Mouse (Mus musculus): ENCODE data around the gene Scamp2.

DNA sequence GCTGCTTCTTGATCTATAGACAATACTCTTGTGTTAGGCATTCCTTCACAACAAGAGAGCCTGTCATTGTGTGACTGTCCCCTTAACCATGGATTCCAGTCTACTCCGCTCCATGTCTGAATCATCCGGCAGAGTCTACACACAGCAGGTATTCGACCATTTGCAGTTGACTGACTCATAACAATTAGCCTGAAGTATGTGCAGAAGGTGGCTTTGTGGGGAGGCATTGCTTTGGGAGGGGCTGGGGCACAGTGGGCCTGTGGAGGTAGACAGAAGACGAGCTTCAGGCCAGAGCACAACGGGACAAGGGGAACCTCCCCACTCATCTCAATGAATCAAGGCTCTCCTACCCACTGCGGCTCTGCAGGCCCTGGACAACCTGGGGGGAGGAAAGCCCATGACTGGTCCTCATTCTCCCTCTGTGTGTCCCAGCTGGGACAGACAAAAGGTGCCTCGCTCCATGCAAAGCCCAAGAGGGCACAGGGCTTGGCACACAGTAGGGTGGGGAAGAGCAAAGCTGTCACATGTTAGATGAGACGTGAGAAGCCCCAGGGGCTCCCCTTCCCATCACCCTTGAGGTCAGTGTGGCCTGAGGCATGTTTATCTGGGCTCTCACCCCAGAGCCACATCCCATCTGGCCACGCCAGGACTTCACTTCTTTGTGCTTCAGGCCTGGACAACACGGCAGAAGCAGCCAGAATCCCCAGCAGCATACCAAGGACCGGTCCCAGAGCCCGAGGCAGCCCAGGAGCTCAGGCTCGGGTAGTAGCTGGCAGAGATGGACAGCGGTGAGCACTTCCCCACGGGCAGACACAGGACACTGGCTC lies 65.1 kb downstream of the Scamp2 start:
- TF ChIP-seq GATA1 (IDR thresholded peaks at IDR 0.05; ENCODE audit: borderline replicate concordance, low read length) (no peak), FLI1 (IDR thresholded peaks at IDR 0.05; ENCODE audit: low read length) (no peak)

Measured in megakaryocyte, embryonic 14.5 days (primary cell).